Mouse (Mus musculus): ENCODE results near the gene Cdh6.

Gene Cdh6

DNA sequence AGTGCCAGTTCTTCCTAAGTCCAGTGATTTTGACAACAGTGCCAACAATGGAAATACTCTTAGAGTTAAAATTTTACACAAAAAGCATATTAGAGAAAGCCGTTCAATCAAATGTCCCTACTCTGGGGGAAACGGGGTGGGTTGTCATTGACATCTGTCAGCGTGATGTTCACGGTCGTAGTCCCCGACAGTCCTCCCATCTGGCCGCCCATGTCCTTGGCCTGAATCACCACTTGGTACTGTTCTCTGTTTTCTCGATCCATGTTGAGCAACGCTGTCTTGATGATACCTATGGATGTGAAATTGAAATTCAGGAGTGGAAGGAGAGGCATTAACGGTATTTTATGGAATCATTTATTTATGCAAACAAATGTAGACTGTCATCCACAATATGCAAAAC lies 116.2 kb downstream of the Cdh6 start:
- DNase-seq = no peak

DNA sequence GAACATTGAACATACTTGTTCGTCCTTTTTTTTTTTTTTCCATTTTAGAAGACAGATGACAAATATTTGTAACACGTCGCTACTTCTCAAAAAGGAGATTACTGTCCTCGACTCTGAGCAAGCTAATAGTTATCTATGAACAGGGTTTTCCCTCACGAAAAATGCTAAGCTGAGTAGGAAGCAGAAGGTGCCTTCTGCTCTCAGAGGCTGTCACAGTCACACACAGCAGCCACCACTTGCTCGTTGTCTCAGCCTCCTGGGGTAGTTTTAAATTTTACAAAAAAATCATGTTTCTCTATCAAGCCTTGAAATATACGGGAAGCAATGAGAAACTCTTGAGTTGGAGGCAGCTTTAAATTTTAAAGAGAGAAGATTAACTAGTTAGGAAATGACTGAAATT lies 125.6 kb downstream of the Cdh6 start:
- DNase-seq = no peak

DNA sequence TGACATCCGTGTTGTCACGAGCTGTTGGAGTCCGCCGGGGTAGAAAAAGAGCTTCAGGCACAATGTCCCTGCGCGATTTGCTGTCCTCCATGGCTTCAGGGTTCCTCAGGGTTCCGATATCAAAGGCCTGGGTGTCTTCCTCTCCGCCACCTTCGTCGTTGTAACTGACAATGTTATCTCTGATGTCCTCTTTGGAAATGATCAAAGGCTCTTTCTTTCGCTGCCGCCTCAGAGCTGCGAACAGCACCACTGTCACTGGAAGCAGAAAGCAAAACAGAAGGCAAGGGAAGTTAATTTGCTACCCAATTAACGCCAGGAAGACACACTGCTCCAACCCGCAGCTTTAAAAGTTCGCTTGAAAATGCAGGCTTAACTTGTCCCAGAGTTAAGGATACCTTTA lies 139.0 kb downstream of the Cdh6 start:
- DNase-seq = no peak

DNA sequence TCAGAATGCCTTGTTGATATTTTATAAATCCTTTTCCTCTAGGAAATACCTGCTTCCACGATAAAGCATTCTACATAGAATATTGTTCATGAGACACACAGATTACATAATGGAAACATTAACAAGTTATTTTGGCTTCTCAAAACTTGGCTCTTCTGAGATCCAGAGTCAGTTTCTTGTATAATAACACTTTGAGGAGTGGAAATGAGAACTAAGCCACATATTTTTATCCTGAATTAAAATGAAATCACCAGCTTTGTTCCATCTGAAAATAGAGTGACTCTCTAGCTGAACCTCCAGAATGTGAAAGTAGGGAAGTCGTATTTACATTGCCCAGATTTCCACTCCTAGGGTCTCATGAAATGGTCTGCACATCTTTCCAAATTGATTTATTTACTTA lies 142.8 kb downstream of the Cdh6 start:
- DNase-seq = no peak

DNA sequence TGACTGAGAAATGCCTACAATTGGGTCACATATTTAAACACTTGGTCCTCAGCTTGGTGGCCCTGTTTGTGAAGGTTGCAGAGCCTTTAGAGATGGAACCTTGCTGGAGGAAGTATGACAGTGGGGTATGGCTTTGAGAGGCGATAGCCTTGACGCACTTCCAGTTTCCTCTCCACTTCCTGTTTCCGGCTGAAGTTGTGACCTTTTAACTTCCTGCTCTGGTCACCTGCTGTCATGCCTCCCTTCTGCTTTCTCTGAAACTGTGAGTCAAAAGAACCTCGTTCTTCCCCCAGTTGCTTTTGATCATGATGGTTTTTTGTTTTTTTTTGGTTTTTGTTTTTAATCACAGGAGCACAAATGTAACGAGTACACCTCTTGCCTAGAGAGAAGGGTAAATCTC lies 146.0 kb downstream of the Cdh6 start:
- DNase-seq = no peak

DNA sequence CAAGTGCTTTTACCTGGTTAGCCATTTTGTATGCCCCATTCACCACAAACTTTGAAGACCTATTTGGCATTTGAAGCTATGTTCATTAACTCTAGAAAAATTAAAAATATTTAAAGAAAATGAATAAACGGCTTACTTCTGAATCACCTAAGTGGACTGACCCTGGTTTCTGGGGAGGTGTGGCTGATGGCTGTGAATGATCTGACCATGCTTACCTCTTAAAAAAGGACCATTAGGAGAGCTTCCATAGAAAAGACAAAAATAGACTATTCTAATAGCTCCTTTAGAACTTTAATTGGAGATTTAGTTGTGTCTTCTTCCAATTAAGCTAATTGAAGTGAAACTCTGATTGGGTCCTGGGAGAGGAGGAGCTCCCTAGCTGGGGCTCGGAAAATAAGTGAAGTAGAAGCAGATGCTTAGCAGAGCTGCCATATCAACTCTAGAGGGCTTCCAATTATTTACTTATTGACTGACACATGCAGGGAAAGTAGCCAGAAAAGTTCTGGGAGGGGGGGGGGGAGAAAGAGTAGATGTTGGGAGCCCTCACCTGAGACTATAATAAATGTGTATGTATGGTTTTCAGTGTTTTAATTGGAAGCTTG lies 156.6 kb downstream of the Cdh6 start:
- no peak for DNase-seq

DNA sequence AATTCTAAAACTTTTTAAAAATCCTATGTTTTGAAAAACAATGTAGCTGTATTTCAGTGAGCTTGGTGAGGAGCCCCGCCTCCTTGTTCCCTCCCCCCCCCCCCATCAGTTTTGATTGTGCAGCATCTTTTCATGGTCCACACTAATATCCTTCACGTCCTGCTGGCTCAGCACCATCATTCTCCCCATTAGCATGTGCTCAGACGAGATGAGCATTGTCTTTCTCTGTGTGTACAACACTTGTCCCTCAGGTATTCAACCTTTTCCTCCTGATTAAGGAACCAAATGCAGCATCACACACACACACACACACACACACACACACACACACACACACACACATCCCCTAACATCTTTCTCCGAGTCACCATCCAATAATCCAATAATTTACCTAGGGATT lies 164.7 kb downstream of the Cdh6 start:
- DNase-seq = no peak

DNA sequence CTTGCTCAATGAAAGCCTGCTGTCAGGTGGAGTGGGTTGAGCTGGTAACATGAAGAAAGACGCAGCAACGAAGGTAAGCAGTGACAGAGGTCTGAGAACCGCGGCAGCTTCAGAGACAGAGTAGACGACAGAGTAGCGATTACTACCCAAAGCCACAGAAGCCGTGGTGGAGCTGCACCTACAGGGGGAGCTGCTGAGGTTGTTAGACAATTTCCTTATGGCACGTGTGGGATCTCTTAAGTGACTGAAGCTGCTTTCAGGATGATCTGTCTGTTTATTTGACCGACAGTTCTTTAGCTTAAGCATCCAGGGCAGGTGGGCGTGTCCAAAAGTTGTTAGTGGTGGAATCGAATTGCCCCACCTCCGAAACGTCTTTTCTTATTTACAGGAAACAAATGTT lies 167.5 kb downstream of the Cdh6 start:
- DNase-seq = no peak

DNA sequence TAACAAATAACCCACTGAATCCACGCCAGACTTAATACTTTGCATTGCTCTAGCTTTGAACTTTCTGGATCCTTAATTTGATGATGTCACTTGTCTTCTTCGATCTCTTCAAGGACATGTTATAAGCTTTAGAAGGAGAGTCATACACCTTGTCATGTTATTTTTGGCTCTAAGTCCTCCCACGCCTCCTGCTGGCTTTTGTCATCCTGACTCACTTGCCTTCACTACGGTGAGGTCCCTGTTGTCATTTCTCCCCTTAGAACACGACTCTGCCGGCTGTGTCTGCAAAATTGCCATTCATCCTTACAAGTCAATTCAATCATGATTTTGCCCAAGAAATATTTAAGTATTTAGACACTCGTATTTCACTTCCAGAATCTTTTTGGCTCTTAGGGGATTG lies 171.9 kb downstream of the Cdh6 start:
- no peak for DNase-seq

DNA sequence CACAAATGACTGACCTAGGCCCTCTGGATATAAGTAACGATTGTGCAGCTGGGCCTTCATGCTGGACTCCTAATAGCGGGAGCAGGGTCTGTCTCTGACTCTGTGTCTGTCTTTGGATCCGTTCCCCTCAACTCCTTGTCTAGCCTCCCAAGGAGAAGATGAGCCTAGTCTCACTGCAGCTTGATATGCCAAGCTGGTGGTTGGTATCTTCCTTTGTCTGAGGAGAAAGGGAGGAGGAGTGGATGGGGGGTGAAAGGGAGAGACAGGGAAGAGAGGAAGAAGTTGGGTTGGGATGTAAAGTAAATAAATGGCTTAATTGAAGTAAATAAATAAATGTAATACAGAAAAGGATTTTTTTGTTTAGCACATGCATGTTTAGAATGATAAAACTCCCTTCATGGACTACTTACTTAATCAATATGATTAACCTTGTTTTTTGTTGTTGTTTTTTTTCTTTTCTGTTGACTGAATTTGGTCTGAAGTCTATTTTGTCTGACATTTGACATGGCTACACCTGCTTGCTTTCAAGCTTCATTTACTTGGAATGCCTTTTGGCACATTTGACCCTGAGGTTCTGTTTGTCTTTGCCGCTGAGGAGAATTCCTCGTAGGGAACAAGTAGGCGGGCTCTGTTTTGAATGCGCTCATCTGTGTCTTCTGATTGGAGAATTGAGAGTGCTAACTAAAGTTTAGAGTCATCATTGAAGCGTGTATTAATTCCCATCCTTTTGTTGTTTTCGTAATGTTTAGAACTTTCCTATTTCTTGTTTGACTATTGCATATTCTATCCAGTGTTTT lies 178.7 kb downstream of the Cdh6 start:
- DNase-seq = peak; percentile 1
